Mouse (Mus musculus) embryonic fibroblast, embryonic 13.5 days (primary cell): Measurements from ENCODE around the gene Gpr19. TPM values are rescaled to one million over a fixed set of nuclear protein-coding genes. Genes with fewer than 3 reads are reported as not detected.
A peak's percentile ranks its signal among the peaks of the same experiment; 100 is the strongest.

Source experiments
- H3K27ac ChIP-seq: 2 replicates; pipeline ENCODE4 v1.5.1; 2012; ENCODE audit warnings: low read length, control low read depth, inconsistent platforms; ENCODE audit not compliant: insufficient read depth
- H3K4me1 ChIP-seq: 2 replicates; pipeline ENCODE4 v1.6.1; 2011; ENCODE audit warnings: low read length; ENCODE audit not compliant: control insufficient read depth, insufficient read depth
- H3K4me3 ChIP-seq: 2 replicates; pipeline ENCODE4 v1.5.1; 2011; ENCODE audit warnings: mild to moderate bottlenecking, control low read depth, low read length; ENCODE audit not compliant: insufficient read depth
- CTCF ChIP-seq: IDR thresholded peaks from 2 replicates; pipeline ENCODE4 v1.5.1; 2011; ENCODE audit warnings: mild to moderate bottlenecking, control low read depth, low read length, moderate library complexity, borderline replicate concordance; ENCODE audit not compliant: insufficient read depth
- POLR2A ChIP-seq: IDR thresholded peaks from 2 replicates; pipeline ENCODE4 v1.6.1; 2011; ENCODE audit warnings: low read depth, mild to moderate bottlenecking, control low read depth, low read length, moderate library complexity
- polyA plus RNA-seq: library from polyadenylated mRNA; stranded (reverse); fragments of >200 nt; gene quantifications from 2 replicates; pipeline ENCODE4 v1.2.4, GENCODE M21; 2011; ENCODE audit warnings: low read depth; ENCODE audit not compliant: missing spikeins, insufficient read length

Gene Gpr19
- polyA plus RNA-seq, 1 experiment: 6.6 TPM

DNA sequence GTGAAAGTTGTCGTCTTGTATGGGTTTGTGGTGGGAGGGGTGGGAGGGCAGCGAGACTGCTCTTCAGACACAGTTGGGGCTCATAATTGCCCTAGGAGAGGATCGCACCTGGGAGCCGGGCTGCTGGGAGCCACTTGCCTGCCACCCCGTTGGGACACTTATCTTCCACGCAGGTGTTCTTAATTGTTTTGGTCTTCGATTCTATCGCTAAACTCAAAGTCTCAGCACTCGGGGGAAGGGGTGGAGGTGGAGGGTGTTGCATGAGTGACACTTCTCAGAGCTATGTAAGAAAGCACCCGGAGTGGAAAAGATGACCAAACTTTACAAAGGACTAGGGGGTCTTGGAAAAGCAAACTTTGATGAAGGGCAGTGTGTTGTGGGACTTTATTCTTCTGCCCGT, 18.3 kb upstream of the Gpr19 start:
- Histone ChIP-seq H3K4me1 (no peaks in the 10 kb centered on the region), H3K4me3 (peak overlapping the region; percentile 50), H3K27ac (no peak overlapping the region)
- TF ChIP-seq POLR2A: no peak
- TF ChIP-seq CTCF: no peak

GRCm38 (mm10) chr6:134914523-134914922, 16.1 kb upstream of the Gpr19 start:
- Histone ChIP-seq H3K27ac (no peak overlapping the region), H3K4me1 (no peaks in the 10 kb centered on the region), H3K4me3 (no peak overlapping the region)
- TF ChIP-seq POLR2A: no peak
- no peak for TF ChIP-seq CTCF

DNA sequence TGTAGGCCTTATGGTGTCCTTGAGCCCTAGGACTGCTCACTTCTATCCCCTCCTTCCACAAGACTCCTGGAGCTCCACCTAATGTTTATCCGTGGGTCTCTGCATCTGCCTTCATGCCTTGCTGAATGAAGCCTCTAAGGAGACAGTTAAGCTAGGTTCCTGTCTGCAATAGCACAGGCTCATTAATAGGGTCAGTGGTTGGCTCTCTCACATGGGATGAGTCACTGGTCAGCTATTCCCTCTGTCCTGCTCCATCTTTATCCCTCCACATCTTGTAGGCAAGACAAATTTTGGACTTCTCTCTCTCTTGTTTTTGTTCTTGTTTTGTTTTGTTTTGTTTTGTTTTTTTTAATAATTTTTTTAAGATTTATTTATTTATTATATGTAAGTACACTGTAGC, 7.4 kb upstream of the Gpr19 start:
- Histone ChIP-seq H3K4me1 (no peaks in the 10 kb centered on the region; the same call in 1 of the 2 replicates), H3K4me3 (no peak overlapping the region), H3K27ac (no peak overlapping the region)
- TF ChIP-seq POLR2A (no peak), CTCF (no peak)

- Histone ChIP-seq H3K27ac (no peak overlapping the region), H3K4me3 (no peak overlapping the region), H3K4me1 (peaks cover 2% of the 10 kb centered on the region)
- no peak for TF ChIP-seq CTCF
- no peak for TF ChIP-seq POLR2A
These were observed 5.8 kb upstream of the Gpr19 start for GRCm38 (mm10) chr6:134903891-134904884.

DNA sequence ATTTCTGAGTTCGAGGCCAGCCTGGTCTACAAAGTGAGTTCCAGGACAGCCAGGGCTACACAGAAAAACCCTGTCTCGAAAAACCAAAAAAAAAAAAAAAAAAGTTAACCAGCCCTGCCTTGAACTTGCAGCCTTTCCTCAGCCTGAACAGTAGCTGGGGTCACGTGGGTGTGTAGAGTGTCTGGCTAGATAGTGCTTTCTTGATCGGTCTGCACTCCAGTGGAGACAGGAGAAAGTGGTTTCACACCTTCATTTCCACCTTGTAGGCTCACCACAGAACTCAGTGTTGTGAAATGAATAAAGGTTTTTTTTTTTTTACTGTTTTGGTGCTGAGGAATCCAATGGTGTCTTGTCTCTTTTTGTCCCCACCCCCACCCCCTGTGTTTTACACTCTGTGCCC, 5.0 kb upstream of the Gpr19 start:
- H3K4me1 ChIP-seq: peaks cover 2% of the 10 kb centered on the region
- TF ChIP-seq POLR2A (no peak), CTCF (no peak)

DNA sequence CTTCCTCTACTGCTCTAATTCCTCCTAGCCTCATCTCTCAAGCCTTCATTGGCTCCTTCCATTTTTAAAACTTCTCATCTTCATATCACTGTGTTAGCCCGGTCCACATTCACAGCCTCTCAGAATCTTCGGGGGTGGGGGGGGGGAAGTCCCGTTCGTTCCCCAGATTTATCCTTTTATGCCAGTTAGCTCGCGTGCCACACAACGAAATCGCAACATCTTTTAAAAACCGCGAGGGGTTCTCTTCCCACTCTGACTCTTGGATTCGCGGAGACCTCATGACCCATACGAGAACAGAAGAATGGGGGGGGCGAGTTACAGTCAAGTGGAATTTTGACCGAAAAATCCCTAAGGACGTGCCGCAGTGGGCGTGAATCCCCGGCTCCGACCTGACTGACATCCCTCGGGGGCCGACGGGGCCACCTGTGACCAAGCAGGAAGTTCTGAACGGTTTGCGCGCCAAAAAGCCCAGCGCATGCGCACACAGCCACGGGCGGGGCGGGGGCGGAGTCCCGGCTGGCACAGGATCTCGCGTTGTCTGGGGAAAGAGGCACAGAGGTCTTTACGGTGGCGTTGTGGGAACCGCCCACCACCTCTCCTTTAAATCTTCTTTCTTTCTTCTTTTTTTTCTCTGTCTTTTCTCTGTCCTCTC, 809 bp downstream of the Gpr19 start:
- TF ChIP-seq POLR2A (peak; percentile 74), CTCF (no peak)
- Histone ChIP-seq H3K4me3 (peak overlapping the region; percentile 83), H3K27ac (peak overlapping the region; percentile 100), H3K4me1 (peaks cover 2% of the 10 kb centered on the region; the same call in 1 of the 2 replicates)

More for the DNA sequence above, 5.0 kb upstream of the Gpr19 start:
- Histone ChIP-seq H3K4me3 (no peak overlapping the region), H3K27ac (no peak overlapping the region)

DNA sequence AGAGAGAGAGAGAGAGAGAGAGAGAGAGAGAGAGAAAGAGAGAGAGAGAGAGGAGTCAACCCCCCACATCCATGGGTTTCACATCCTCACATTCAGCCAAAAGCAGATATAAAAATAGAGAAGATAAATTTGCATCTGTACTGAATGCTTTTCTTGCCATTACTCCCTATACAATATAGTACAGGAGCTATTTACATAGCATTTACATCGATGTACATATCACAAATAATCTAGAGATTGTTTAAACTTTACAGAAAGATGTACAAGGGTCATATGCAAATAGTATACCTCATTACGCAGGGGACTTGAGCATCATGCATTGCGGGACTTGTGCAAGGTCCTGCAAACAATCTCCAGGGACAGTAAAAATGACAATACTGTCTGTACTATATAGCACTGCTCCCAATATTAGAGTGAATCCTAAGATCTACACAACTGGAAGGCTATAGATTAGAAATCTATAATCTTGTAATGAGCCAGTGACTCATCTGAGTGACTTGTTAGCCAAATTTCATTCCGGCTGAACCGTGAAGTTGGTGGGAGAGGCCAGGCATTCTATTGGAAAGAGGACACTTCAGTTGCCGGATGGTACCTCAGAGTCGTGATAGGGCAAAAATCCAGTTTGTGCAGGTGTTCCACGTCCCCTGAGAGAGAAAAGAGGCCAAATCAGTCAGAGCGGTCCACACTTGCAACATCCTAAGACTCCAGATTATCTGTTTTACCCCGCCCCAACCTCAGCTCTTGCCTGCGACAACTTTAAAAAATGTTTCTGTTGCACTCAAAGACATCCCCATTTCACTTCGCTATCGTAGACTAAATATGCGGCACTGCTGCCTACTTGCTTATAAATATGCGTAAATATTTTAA, 1.6 kb downstream of the Gpr19 start:
- H3K27ac ChIP-seq: peak overlapping the region; percentile 12; the same call in 1 of the 2 replicates
- TF ChIP-seq POLR2A: 0 out of 2 replicates have a peak, but pooled peaks have one; percentile 11
- no peak for TF ChIP-seq CTCF
- peaks cover 2% of the 10 kb centered on the region; the same call in 1 of the 2 replicates for H3K4me1 ChIP-seq
- peak overlapping the region; percentile 50 for H3K4me3 ChIP-seq

DNA sequence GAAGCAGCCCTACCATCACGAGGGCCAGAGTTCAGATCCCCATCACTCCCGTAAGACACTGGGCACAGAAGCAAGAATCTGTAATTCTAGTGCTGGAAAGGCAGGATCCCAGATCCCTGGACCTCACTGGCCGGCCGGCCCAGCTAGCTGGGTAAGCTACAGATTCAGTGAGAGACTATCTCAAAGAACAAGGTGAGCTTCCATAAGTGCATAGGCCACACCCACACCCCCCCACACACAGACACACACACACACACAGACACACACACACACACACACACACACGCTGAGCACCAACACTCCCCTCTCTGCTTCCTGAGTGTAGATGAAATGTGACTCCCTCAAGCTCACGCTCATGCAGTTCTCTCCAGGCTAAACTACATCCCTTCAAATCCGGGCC, 7.9 kb downstream of the Gpr19 start:
- TF ChIP-seq POLR2A: no peak
- TF ChIP-seq CTCF: no peak
- Histone ChIP-seq H3K27ac (no peak overlapping the region), H3K4me3 (no peak overlapping the region), H3K4me1 (no peaks in the 10 kb centered on the region)

- Histone ChIP-seq H3K4me3 (no peak overlapping the region), H3K4me1 (no peaks in the 10 kb centered on the region), H3K27ac (no peak overlapping the region)
- no peak for TF ChIP-seq POLR2A
- no peak for TF ChIP-seq CTCF
These were observed 8.6 kb downstream of the Gpr19 start for GRCm38 (mm10) chr6:134889763-134890162.
